In the genomic region with DNA sequence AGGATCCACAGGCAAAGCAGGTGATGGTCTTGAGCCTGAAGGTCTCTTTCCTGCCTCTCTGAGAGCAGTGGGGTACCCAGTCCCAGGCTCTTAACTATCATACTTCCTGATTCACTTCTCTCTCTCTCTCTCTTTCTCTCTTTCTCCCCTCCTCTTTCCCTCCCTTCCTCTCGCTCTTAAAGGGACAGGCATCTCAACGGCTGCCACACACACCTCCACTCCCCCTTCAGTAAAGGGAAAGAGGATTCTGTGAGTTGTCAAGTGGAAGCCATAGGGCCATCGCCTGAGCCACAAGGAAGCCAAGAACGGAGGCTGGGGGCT, we compare ENCODE assay signal across 7 mouse cellular contexts. TPM values are rescaled to one million over a fixed set of nuclear protein-coding genes. Genes with fewer than 3 reads are reported as not detected.
DNase-seq lines count a peak whose midpoint lies in the region; ATAC-seq and TF ChIP-seq lines count a peak whose summit lies in the region.

A gene (minus strand): TSS at position 151 of the 321 bp plus-strand sequence.

- 19% methylated on average over 4 of the region's 4 CpGs for WGBS in lung, embryonic 16.5 days
- WGBS in embryonic facial prominence, embryonic 10.5 days, result 45% methylated on average over 4 of the region's 4 CpGs
- 19% methylated on average over 4 of the region's 4 CpGs for WGBS in intestine, postnatal 0 days
- 23% methylated on average over 4 of the region's 4 CpGs for WGBS in stomach, embryonic 14.5 days

- H3K4me2 ChIP-seq in lung, embryonic 16.5 days (ENCODE audit: low read depth, low read length), result peak within 1 kb of the TSS; percentile 52
- peak within 1 kb of the TSS; percentile 68 for H3K4me2 ChIP-seq in intestine, postnatal 0 days (replicated peaks; ENCODE audit: low read depth)
- H3K4me2 ChIP-seq in stomach, embryonic 14.5 days (replicated peaks; ENCODE audit: low read depth, low read length), result peak within 1 kb of the TSS; percentile 60

- H3K36me3 ChIP-seq in lung, embryonic 16.5 days (ENCODE audit: control insufficient read depth, insufficient read depth, low read length), result no peaks in the 10 kb centered on the region
- H3K36me3 ChIP-seq in embryonic facial prominence, embryonic 10.5 days (replicated peaks), result no peaks in the 10 kb centered on the region
- H3K36me3 ChIP-seq in intestine, postnatal 0 days (ENCODE audit: control insufficient read depth, insufficient read depth), result no peaks in the 10 kb centered on the region
- no peaks in the 10 kb centered on the region for H3K36me3 ChIP-seq in stomach, embryonic 14.5 days (ENCODE audit: control insufficient read depth, insufficient read depth, low read length)

- TF ChIP-seq CTCF in intestine, postnatal 0 days (IDR thresholded peaks at IDR 0.05; ENCODE audit: low read depth), result no peak

- H3K9ac ChIP-seq in lung, embryonic 16.5 days (ENCODE audit: low read length), result peak within 1 kb of the TSS; percentile 62
- peak within 1 kb of the TSS; percentile 45 for H3K9ac ChIP-seq in intestine, postnatal 0 days (ENCODE audit: low read depth, low read length)
- peak within 1 kb of the TSS; percentile 36; the same call in 1 of the 2 replicates for H3K9ac ChIP-seq in stomach, embryonic 14.5 days (replicated peaks; ENCODE audit: low read depth, low read length)

- no peaks in the 10 kb centered on the region for H3K9me3 ChIP-seq in lung, embryonic 16.5 days (ENCODE audit: control insufficient read depth, low read length)
- H3K9me3 ChIP-seq in embryonic facial prominence, embryonic 10.5 days, result no peaks in the 10 kb centered on the region
- H3K9me3 ChIP-seq in intestine, postnatal 0 days (ENCODE audit: control insufficient read depth), result no peaks in the 10 kb centered on the region
- H3K9me3 ChIP-seq in stomach, embryonic 14.5 days (ENCODE audit: control insufficient read depth, low read depth, low read length), result no peaks in the 10 kb centered on the region

- peak within 1 kb of the TSS; percentile 46 for H3K4me3 ChIP-seq in lung, embryonic 16.5 days (ENCODE audit: low read length)
- H3K4me3 ChIP-seq in embryonic facial prominence, embryonic 10.5 days, result peak within 1 kb of the TSS; percentile 47
- H3K4me3 ChIP-seq in intestine, postnatal 0 days (ENCODE audit: low read depth, low read length), result peak within 1 kb of the TSS; percentile 44
- H3K4me3 ChIP-seq in stomach, embryonic 14.5 days (ENCODE audit: low read depth, low read length), result peak within 1 kb of the TSS; percentile 34

- DNase-seq in lung, postnatal 4 days, result no peak
- DNase-seq in embryonic facial prominence, embryonic 10.5 days (ENCODE audit: low spot score), result no peak
- no peak for DNase-seq in spleen, adult 12 weeks (ENCODE audit: low spot score)
- DNase-seq in layer of hippocampus, adult 8-10 months (ENCODE audit: low spot score in 2 of 2), result no peak

- no peak within 1 kb of the TSS for H3K27ac ChIP-seq in lung, embryonic 16.5 days (ENCODE audit: low read length)
- H3K27ac ChIP-seq in embryonic facial prominence, embryonic 10.5 days (replicated peaks), result peak within 1 kb of the TSS; percentile 70
- H3K27ac ChIP-seq in intestine, postnatal 0 days (ENCODE audit: low read depth, low read length), result peak within 1 kb of the TSS; percentile 54
- H3K27ac ChIP-seq in stomach, embryonic 14.5 days (ENCODE audit: low read length), result peak within 1 kb of the TSS; percentile 13; the same call in 1 of the 2 replicates

- H3K27me3 ChIP-seq in lung, embryonic 16.5 days (ENCODE audit: control insufficient read depth, insufficient read depth, low read depth, low read length), result no peaks in the 10 kb centered on the region
- no peaks in the 10 kb centered on the region for H3K27me3 ChIP-seq in embryonic facial prominence, embryonic 10.5 days (replicated peaks; ENCODE audit: low read depth, poor library complexity, severe bottlenecking)
- H3K27me3 ChIP-seq in intestine, postnatal 0 days (replicated peaks; ENCODE audit: control insufficient read depth, insufficient read depth, low read length), result no peaks in the 10 kb centered on the region
- H3K27me3 ChIP-seq in stomach, embryonic 14.5 days (ENCODE audit: control insufficient read depth, insufficient read depth, low read length), result no peaks in the 10 kb centered on the region

- ATAC-seq in lung, embryonic 16.5 days (ENCODE audit: low read depth), result peak; percentile 23; the same call in 1 of the 2 replicates
- no peak for ATAC-seq in intestine, postnatal 0 days
- no peak; the same call in 1 of the 2 replicates for ATAC-seq in stomach, embryonic 14.5 days (ENCODE audit: insufficient number of reproducible peaks, insufficient read depth, low FRiP score, low read depth)

- H3K4me1 ChIP-seq in lung, embryonic 16.5 days (replicated peaks; ENCODE audit: control insufficient read depth, insufficient read depth, low read length), result peaks cover 13% of the 10 kb centered on the region
- peaks cover 43% of the 10 kb centered on the region for H3K4me1 ChIP-seq in embryonic facial prominence, embryonic 10.5 days
- H3K4me1 ChIP-seq in intestine, postnatal 0 days (replicated peaks; ENCODE audit: control insufficient read depth, insufficient read depth, low read length), result peaks cover 8% of the 10 kb centered on the region; the same call in 1 of the 2 replicates
- H3K4me1 ChIP-seq in stomach, embryonic 14.5 days (ENCODE audit: control insufficient read depth, insufficient read depth, low read length), result 0 out of 2 replicates have a peak, but pooled peaks cover 9% of the 10 kb centered on the region

RNA-seq across cellular contexts. Expression of the gene that starts here (rescaled TPM):
- 4.7 and 5.1 TPM in 2 replicates for polyA plus RNA-seq in lung, embryonic 16.5 days (2015; fragmentation: Nextera tagmentation; extraction: Ambion mirVana)
- polyA plus RNA-seq in embryonic facial prominence, embryonic 10.5 days (2016; fragmentation: Nextera tagmentation; extraction: Ambion mirVana), result 0.94 and 1.6 TPM in 2 replicates
- polyA plus RNA-seq in intestine, postnatal 0 days (2015; fragmentation: Nextera tagmentation; extraction: Ambion mirVana), result 8.3 and 10.3 TPM in 2 replicates
- polyA plus RNA-seq in stomach, embryonic 14.5 days (2014; fragmentation: Nextera tagmentation; extraction: Ambion mirVana), result 4.5 and 6.1 TPM in 2 replicates
- 1 to 10 TPM; 1.8 to 4.9 (median 3.4) TPM for total RNA-seq in layer of hippocampus, adult 8-10 months (2022)
